Comparison of ENCODE assay signal across 9 mouse cellular contexts in the genomic region with DNA sequence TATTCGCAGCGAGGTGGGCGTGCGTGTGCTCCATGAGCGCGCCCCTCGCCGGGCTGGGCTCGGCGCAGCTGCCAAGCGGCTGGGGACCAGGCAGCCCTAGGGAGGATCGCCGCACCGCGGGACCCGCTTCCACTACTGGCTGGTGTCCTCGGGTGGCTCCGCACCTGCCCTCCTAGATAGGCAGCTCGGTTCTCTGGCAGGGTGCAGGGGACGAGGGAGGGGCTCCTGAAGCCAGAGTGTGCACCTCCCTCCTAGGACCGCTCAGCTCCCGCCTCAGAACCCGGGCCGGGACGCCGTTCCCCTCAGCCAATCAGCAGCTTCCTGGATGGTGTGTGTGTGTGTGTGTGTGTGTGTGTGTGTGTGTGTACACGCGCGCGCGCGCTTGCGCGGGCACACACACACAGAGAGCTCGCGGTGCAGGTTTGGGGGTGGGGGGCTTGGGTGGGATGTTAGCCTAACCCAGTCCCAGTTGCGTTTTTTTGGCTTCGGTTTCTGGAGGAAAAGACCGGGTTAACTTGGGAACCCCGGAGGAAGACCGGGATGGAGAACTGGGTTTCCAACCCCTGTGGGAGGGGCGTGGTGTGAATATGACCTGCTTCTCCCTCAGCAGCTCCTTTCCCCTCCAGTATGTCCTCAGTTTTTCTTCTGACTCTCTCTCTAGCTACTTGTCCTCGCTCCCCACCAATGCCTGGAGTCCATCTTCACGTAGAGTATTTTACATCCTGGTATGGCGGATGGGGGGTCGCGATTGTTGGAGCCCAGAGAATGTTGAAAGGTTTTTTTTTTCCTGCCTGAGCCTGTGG. TPM values are rescaled to one million over a fixed set of nuclear protein-coding genes. Genes with fewer than 3 reads are reported as not detected.
A peak's percentile ranks its signal among the peaks of the same experiment; 100 is the strongest.
DNase-seq lines count a peak whose midpoint lies in the region; ATAC-seq lines count a peak whose summit lies in the region.
"Had no signal": no experiment of that assay in that cellular context is flagged by ENCODE, and none has a peak within 500 bp of the region (broad histone marks: within the 10 kb centered on the region; RNA-seq: fewer than 3 reads in every experiment).

A gene (minus strand): TSS at position 263 of the 803 bp plus-strand sequence.

- H3K27ac ChIP-seq in heart, embryonic 10.5 days: no peak within 1 kb of the TSS
- no peak within 1 kb of the TSS for H3K27ac ChIP-seq in neural tube, embryonic 12.5 days

- intact Hi-C loops in heart, postnatal 25 days (cut with DNase I): no loop called here
- intact Hi-C loops in left cerebral cortex, postnatal 10 days (cut with DNase I): loop anchor here (2.0 to 5.0 kb wide), 2 partner anchors 162 to 242 kb away; no protein-coding TSS in a partner anchor

- peaks cover 67% of the 10 kb centered on the region for H3K27me3 ChIP-seq in heart, embryonic 10.5 days (ENCODE audit: insufficient read depth, poor library complexity, severe bottlenecking)
- H3K27me3 ChIP-seq in neural tube, embryonic 12.5 days (replicated peaks): peaks cover 30% of the 10 kb centered on the region

- under 1% methylated on average over 47 of the region's 47 CpGs for WGBS in heart, embryonic 10.5 days
- WGBS in neural tube, embryonic 12.5 days: under 1% methylated on average over 47 of the region's 47 CpGs

- ATAC-seq in neural tube, embryonic 12.5 days (ENCODE audit: low FRiP score, low read depth): peak; percentile 91
- no peak for ATAC-seq in CD4-positive, CD25-positive, alpha-beta regulatory T cell, adult 4 months

- peaks cover 16% of the 10 kb centered on the region for H3K4me1 ChIP-seq in heart, embryonic 10.5 days
- peaks cover 16% of the 10 kb centered on the region; the same call in 1 of the 2 replicates for H3K4me1 ChIP-seq in neural tube, embryonic 12.5 days

- H3K36me3 ChIP-seq in heart, embryonic 10.5 days: no peaks in the 10 kb centered on the region
- H3K36me3 ChIP-seq in neural tube, embryonic 12.5 days: no peaks in the 10 kb centered on the region

- DNase-seq in heart, embryonic 10.5 days (ENCODE audit: low spot score): no peak
- no peak for DNase-seq in heart, postnatal 25 days (ENCODE audit: low spot score)
- peak; percentile 67 for DNase-seq in ZHBTc4 (ENCODE audit: low read depth, low spot score)
- peak; percentile 37 to 46 for DNase-seq in frontal cortex, postnatal 10 days (ENCODE audit: low spot score in 2 of 2)
- peak; percentile 50 to 69 for DNase-seq in left cerebral cortex, postnatal 10 days (ENCODE audit: extremely low spot score in 1 of 2, low spot score in 2 of 2)
- DNase-seq in B cell, adult 2 months: no peak

- peak within 1 kb of the TSS; percentile 62 for H3K9ac ChIP-seq in neural tube, embryonic 12.5 days

- H3K9me3 ChIP-seq in heart, embryonic 10.5 days: no peaks in the 10 kb centered on the region
- H3K9me3 ChIP-seq in neural tube, embryonic 12.5 days: no peaks in the 10 kb centered on the region

- peak within 1 kb of the TSS; percentile 86 for H3K4me2 ChIP-seq in neural tube, embryonic 12.5 days (replicated peaks)

- H3K4me3 ChIP-seq in heart, embryonic 10.5 days: peak within 1 kb of the TSS; percentile 66
- H3K4me3 ChIP-seq in neural tube, embryonic 12.5 days: peak within 1 kb of the TSS; percentile 51

RNA-seq across cellular contexts. Expression of the gene that starts here (rescaled TPM):
- not detected in 2 replicates for polyA plus RNA-seq in heart, embryonic 10.5 days (2016; fragmentation: Nextera tagmentation; extraction: Ambion mirVana)
- total RNA-seq in heart, postnatal 25 days (2021): not detected
- total RNA-seq in left cerebral cortex, postnatal 10 days (2021): 1 to 10 TPM; 1.3 to 2.1 TPM
- polyA plus RNA-seq in neural tube, embryonic 12.5 days (2016; fragmentation: Nextera tagmentation; extraction: Ambion mirVana): 1.8 and 1.9 TPM in 2 replicates
- not detected for polyA plus RNA-seq in CD4-positive, CD25-positive, alpha-beta regulatory T cell, adult 4 months (2017; shearing (Covaris generic))
- total RNA-seq: MEL had no signal

Comparison
In these comparisons a context has a peak if more than half of its experiments do, and no peak if none do; other contexts are left out.
1. DNase-seq: peak in ZHBTc4 (single experiment), frontal cortex, postnatal 10 days (2 of 2) and left cerebral cortex, postnatal 10 days (2 of 2); none in heart, embryonic 10.5 days (single experiment), heart, postnatal 25 days (single experiment) and B cell, adult 2 months (0 of 2).